Mouse (Mus musculus): ENCODE results near the gene Setd2. TPM values are rescaled to one million over a fixed set of nuclear protein-coding genes. Genes with fewer than 3 reads are reported as not detected.

The Setd2 gene
- polyA plus RNA-seq (2016; fragmentation: Nextera tagmentation; extraction: Ambion mirVana) = 46.3 and 47.1 TPM in 2 replicates

- H3K4me1 ChIP-seq = peaks cover 22% of the 10 kb centered on the region
- H3K27me3 ChIP-seq = no peaks in the 10 kb centered on the region
- H3K27ac ChIP-seq = peak within 1 kb of the TSS; percentile 100
- peak within 1 kb of the TSS; percentile 99 for H3K9ac ChIP-seq
- H3K9me3 ChIP-seq = no peaks in the 10 kb centered on the region
- no peaks in the 10 kb centered on the region for H3K36me3 ChIP-seq
- H3K4me3 ChIP-seq = peak within 1 kb of the TSS; percentile 98
- ATAC-seq (ENCODE audit: insufficient number of reproducible peaks, insufficient read depth, low FRiP score, low TSS enrichment) = peak; percentile 70
- peak within 1 kb of the TSS; percentile 82 for H3K4me2 ChIP-seq (replicated peaks)
- under 1% methylated on average over 93 of the region's 109 CpGs for WGBS
Measured at GRCm38 (mm10) chr9:110532538-110533291, at the start of gene Setd2. Setd2 (plus strand) TSS chr9:110532597.

GRCm38 (mm10) chr9:110488841-110489240, 43.6 kb upstream of the Setd2 start:
- no peak overlapping the region for H3K4me2 ChIP-seq (replicated peaks)
- H3K36me3 ChIP-seq = no peaks in the 10 kb centered on the region
- H3K4me3 ChIP-seq = no peak overlapping the region
- no peak overlapping the region for H3K27ac ChIP-seq
- no peak for ATAC-seq (ENCODE audit: insufficient number of reproducible peaks, insufficient read depth, low FRiP score, low TSS enrichment)
- WGBS = 48% methylated on average over 4 of the region's 4 CpGs
- H3K27me3 ChIP-seq = no peaks in the 10 kb centered on the region
- no peak overlapping the region for H3K9ac ChIP-seq
- peaks cover 8% of the 10 kb centered on the region; the same call in 1 of the 2 replicates for H3K9me3 ChIP-seq
- no peaks in the 10 kb centered on the region for H3K4me1 ChIP-seq

GRCm38 (mm10) chr9:110490913-110491312, 41.5 kb upstream of the Setd2 start:
- H3K27ac ChIP-seq = no peak overlapping the region
- H3K9me3 ChIP-seq = peaks cover 8% of the 10 kb centered on the region; the same call in 1 of the 2 replicates
- no peak overlapping the region for H3K4me2 ChIP-seq (replicated peaks)
- no peaks in the 10 kb centered on the region for H3K4me1 ChIP-seq
- no peaks in the 10 kb centered on the region for H3K36me3 ChIP-seq
- no peak overlapping the region for H3K9ac ChIP-seq
- no peaks in the 10 kb centered on the region for H3K27me3 ChIP-seq
- ATAC-seq (ENCODE audit: insufficient number of reproducible peaks, insufficient read depth, low FRiP score, low TSS enrichment) = no peak
- H3K4me3 ChIP-seq = no peak overlapping the region
- 54% methylated on average over 5 of the region's 5 CpGs for WGBS

- no peaks in the 10 kb centered on the region for H3K9me3 ChIP-seq
- ATAC-seq (ENCODE audit: insufficient number of reproducible peaks, insufficient read depth, low FRiP score, low TSS enrichment) = no peak
- 58% methylated on average over 2 of the region's 2 CpGs for WGBS
- no peak overlapping the region for H3K9ac ChIP-seq
- no peak overlapping the region for H3K4me2 ChIP-seq (replicated peaks)
- no peak overlapping the region for H3K27ac ChIP-seq
- no peaks in the 10 kb centered on the region for H3K27me3 ChIP-seq
- H3K36me3 ChIP-seq = no peaks in the 10 kb centered on the region
- H3K4me1 ChIP-seq = no peaks in the 10 kb centered on the region
- no peak overlapping the region for H3K4me3 ChIP-seq
Measured at GRCm38 (mm10) chr9:110525737-110526136, 6.7 kb upstream of the Setd2 start.

- WGBS = 34% methylated on average over 9 of the region's 9 CpGs
- no peaks in the 10 kb centered on the region for H3K9me3 ChIP-seq
- H3K4me2 ChIP-seq (replicated peaks) = 0 out of 2 replicates have a peak overlapping the region, but pooled peaks have one; percentile 11
Measured at GRCm38 (mm10) chr9:110529002-110529737, 3.2 kb upstream of the Setd2 start.

GRCm38 (mm10) chr9:110530650-110531049, 1.7 kb upstream of the Setd2 start:
- Histone ChIP-seq H3K4me2 (replicated peaks) (no peak overlapping the region), H3K9ac (no peak overlapping the region), H3K36me3 (no peaks in the 10 kb centered on the region), H3K27ac (no peak overlapping the region), H3K27me3 (no peaks in the 10 kb centered on the region), H3K9me3 (no peaks in the 10 kb centered on the region), H3K4me1 (peaks cover 21% of the 10 kb centered on the region), H3K4me3 (no peak overlapping the region)
- 68% methylated on average over 3 of the region's 3 CpGs for WGBS
- no peak for ATAC-seq (ENCODE audit: insufficient number of reproducible peaks, insufficient read depth, low FRiP score, low TSS enrichment)

More at GRCm38 (mm10) chr9:110529002-110529737, 3.2 kb upstream of the Setd2 start:
- no peaks in the 10 kb centered on the region for H3K36me3 ChIP-seq
- peaks cover 6% of the 10 kb centered on the region for H3K4me1 ChIP-seq
- ATAC-seq (ENCODE audit: insufficient number of reproducible peaks, insufficient read depth, low FRiP score, low TSS enrichment) = no peak
- H3K9ac ChIP-seq = no peak overlapping the region
- H3K27me3 ChIP-seq = no peaks in the 10 kb centered on the region
- no peak overlapping the region for H3K27ac ChIP-seq
- no peak overlapping the region for H3K4me3 ChIP-seq

- peak overlapping the region; percentile 98 for H3K4me3 ChIP-seq
- H3K9me3 ChIP-seq = no peaks in the 10 kb centered on the region
- no peak overlapping the region for H3K9ac ChIP-seq
- H3K4me2 ChIP-seq (replicated peaks) = peak overlapping the region; percentile 51
- peak overlapping the region; percentile 23; the same call in 1 of the 2 replicates for H3K27ac ChIP-seq
- H3K27me3 ChIP-seq = no peaks in the 10 kb centered on the region
- 20% methylated on average over 6 of the region's 6 CpGs for WGBS
- H3K4me1 ChIP-seq = peaks cover 22% of the 10 kb centered on the region
- no peak for ATAC-seq (ENCODE audit: insufficient number of reproducible peaks, insufficient read depth, low FRiP score, low TSS enrichment)
- H3K36me3 ChIP-seq = no peaks in the 10 kb centered on the region
Measured at GRCm38 (mm10) chr9:110531151-110531791, 1.1 kb upstream of the Setd2 start.

- Histone ChIP-seq H3K4me3 (peak overlapping the region; percentile 98), H3K4me2 (replicated peaks) (peak overlapping the region; percentile 51), H3K27ac (peak overlapping the region; percentile 100), H3K9me3 (no peaks in the 10 kb centered on the region), H3K9ac (peak overlapping the region; percentile 99), H3K27me3 (no peaks in the 10 kb centered on the region), H3K36me3 (no peaks in the 10 kb centered on the region), H3K4me1 (peaks cover 22% of the 10 kb centered on the region)
- ATAC-seq (ENCODE audit: insufficient number of reproducible peaks, insufficient read depth, low FRiP score, low TSS enrichment) = peak; percentile 100
- under 1% methylated on average over 46 of the region's 53 CpGs for WGBS
Measured at GRCm38 (mm10) chr9:110531914-110532489, 395 bp upstream of the Setd2 start.

- no peak for ATAC-seq (ENCODE audit: insufficient number of reproducible peaks, insufficient read depth, low FRiP score, low TSS enrichment)
- H3K9ac ChIP-seq = peak overlapping the region; percentile 99
- H3K4me3 ChIP-seq = peak overlapping the region; percentile 98
- H3K4me2 ChIP-seq (replicated peaks) = peak overlapping the region; percentile 82
- WGBS = 41% methylated on average over 5 of the region's 5 CpGs
- no peaks in the 10 kb centered on the region for H3K9me3 ChIP-seq
- no peaks in the 10 kb centered on the region for H3K27me3 ChIP-seq
- no peak overlapping the region for H3K27ac ChIP-seq
- H3K36me3 ChIP-seq = no peaks in the 10 kb centered on the region
- H3K4me1 ChIP-seq = peaks cover 22% of the 10 kb centered on the region
Measured at GRCm38 (mm10) chr9:110533645-110534044, 1.2 kb downstream of the Setd2 start.

GRCm38 (mm10) chr9:110535114-110535513, 2.7 kb downstream of the Setd2 start:
- WGBS = 56% methylated on average over 2 of the region's 2 CpGs
- H3K36me3 ChIP-seq = 0 out of 2 replicates have a peak, but pooled peaks cover 4% of the 10 kb centered on the region
- H3K27me3 ChIP-seq = no peaks in the 10 kb centered on the region
- peaks cover 22% of the 10 kb centered on the region for H3K4me1 ChIP-seq
- no peaks in the 10 kb centered on the region for H3K9me3 ChIP-seq
- peak overlapping the region; percentile 82 for H3K4me2 ChIP-seq (replicated peaks)
- no peak overlapping the region for H3K9ac ChIP-seq
- no peak for ATAC-seq (ENCODE audit: insufficient number of reproducible peaks, insufficient read depth, low FRiP score, low TSS enrichment)
- no peak overlapping the region for H3K27ac ChIP-seq
- no peak overlapping the region for H3K4me3 ChIP-seq

- 90% methylated on average over 2 of the region's 2 CpGs for WGBS
- Histone ChIP-seq H3K27ac (no peak overlapping the region), H3K9ac (no peak overlapping the region), H3K4me1 (peaks cover 22% of the 10 kb centered on the region), H3K4me2 (replicated peaks) (no peak overlapping the region), H3K9me3 (no peaks in the 10 kb centered on the region), H3K36me3 (0 out of 2 replicates have a peak, but pooled peaks cover 9% of the 10 kb centered on the region), H3K27me3 (no peaks in the 10 kb centered on the region), H3K4me3 (no peak overlapping the region)
- ATAC-seq (ENCODE audit: insufficient number of reproducible peaks, insufficient read depth, low FRiP score, low TSS enrichment) = no peak
Measured at GRCm38 (mm10) chr9:110536636-110537035, 4.2 kb downstream of the Setd2 start.

All from embryonic facial prominence, embryonic 12.5 days (tissue).